Mouse (Mus musculus): Measurements from ENCODE around the gene Tctn3.
A peak's percentile ranks its signal among the peaks of the same experiment; 100 is the strongest.
"Not testable (repeated sequence)": the region's sequence is repeated elsewhere in the genome, so short reads cannot be mapped to it uniquely, and the experiment has no call there.

Gene Tctn3

DNA sequence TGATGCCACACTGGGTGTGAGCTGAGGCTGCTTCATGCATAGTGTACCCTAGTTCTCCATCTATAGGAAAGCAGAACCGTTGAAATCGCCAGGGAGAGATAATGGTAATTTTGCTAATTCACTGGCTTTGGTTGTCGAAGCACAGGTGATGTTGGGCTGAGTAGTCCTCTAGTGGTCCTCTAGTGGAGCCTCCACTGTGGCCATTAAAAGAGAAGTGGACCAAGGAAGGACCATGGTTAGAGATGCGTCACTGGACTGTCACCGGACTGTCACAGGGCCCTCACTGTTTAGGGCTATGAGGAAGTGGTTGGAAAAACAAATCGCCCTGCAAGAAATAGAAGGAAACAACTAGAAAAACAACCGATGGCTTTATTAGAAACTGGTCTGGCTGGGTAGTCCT, 25.6 kb upstream of the Tctn3 start:
- peak; percentile 21 for DNase-seq (ENCODE audit: low read depth, low spot score)
- Histone ChIP-seq H3K27me3 (ENCODE audit: control insufficient read depth, insufficient read depth, low read length, poor library complexity, severe bottlenecking) (no peaks in the 10 kb centered on the region; the same call in 1 of the 2 replicates), H3K36me3 (ENCODE audit: control insufficient read depth, insufficient read depth, low read length, poor library complexity, severe bottlenecking) (no peaks in the 10 kb centered on the region)

DNA sequence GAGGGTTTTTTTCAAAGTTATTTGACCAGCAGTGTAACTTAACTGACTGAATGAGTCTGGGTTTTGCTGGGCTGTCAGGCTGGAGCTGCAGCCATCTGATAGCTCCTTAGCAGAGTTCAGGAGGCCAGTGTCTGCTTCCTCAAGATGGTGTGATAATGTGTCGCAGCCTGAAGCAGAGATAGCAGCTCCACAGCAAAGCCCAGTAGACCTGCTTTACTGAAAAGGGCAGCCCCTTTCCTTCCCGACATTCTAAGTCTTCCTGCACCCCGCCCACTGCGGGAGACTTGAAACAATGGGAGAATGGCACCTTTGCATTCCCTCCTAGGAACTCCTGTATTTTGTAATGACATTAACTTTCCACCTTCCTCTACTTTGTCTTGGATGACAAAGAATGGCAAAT, 25.1 kb upstream of the Tctn3 start:
- no peak for DNase-seq (ENCODE audit: low read depth, low spot score)
- no peaks in the 10 kb centered on the region; the same call in 1 of the 2 replicates for H3K27me3 ChIP-seq (ENCODE audit: control insufficient read depth, insufficient read depth, low read length, poor library complexity, severe bottlenecking)
- H3K36me3 ChIP-seq (ENCODE audit: control insufficient read depth, insufficient read depth, low read length, poor library complexity, severe bottlenecking) = no peaks in the 10 kb centered on the region

DNA sequence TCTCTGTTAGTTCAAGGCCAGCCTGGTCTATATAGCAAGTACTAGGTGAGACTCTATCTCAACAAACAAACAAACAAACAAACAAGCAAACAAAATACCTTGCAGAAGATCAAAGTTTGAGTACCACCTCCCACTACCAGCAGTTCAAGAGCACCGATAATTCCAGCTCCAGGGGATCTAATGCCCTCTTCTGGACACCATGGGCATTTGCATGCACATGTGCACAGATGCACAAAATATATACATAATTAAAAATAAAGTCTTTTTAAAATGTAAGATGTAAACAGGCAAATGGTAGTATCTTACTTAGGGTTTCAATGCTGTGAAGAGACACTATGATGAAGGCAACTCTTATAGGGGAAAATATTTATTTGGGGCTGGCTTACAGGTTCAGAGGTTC, 21.1 kb upstream of the Tctn3 start:
- no peak for DNase-seq (ENCODE audit: low read depth, low spot score)
- no peaks in the 10 kb centered on the region; the same call in 1 of the 2 replicates for H3K27me3 ChIP-seq (ENCODE audit: control insufficient read depth, insufficient read depth, low read length, poor library complexity, severe bottlenecking)
- H3K36me3 ChIP-seq (ENCODE audit: control insufficient read depth, insufficient read depth, low read length, poor library complexity, severe bottlenecking) = no peaks in the 10 kb centered on the region

DNA sequence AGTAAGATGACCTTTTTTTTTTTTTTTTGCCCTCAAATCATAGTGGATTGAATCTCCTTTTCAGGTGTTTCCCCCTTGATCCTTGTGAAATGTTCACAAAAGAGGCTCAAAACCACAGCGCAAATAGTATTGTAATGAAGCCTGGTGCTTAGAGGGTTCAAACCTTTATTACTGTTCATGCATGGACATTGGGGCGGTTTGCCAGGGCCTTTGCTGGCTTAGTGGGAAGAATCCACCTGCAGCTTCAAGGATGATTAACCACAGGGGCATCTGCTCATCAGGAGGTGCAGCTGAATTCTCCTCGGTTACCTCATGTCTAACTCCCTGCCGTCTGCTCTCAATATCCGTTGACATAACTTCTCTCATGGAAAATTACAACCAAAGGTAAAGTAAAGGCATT, 20.6 kb upstream of the Tctn3 start:
- DNase-seq (ENCODE audit: low read depth, low spot score) = no peak
- H3K36me3 ChIP-seq (ENCODE audit: control insufficient read depth, insufficient read depth, low read length, poor library complexity, severe bottlenecking) = no peaks in the 10 kb centered on the region
- H3K27me3 ChIP-seq (ENCODE audit: control insufficient read depth, insufficient read depth, low read length, poor library complexity, severe bottlenecking) = no peaks in the 10 kb centered on the region; the same call in 1 of the 2 replicates

DNA sequence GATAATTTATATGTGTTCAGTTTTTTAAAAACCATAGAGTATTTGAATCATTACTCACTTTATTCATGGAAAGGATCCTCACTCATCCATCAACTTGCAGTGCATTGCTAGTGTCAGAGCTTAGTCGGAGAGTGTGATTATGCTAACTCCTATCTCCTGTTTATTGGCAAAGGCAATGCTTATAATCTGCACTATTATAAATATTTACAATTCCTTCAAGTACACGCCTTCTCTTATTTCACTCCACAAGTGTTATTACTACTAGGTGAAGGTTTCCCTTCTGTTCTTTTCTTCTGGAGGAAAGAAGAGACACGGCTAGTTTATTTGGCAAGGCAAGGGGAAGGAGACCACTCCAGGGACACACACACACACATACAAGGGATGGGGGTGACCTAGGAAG, 20.2 kb upstream of the Tctn3 start:
- Histone ChIP-seq H3K27me3 (ENCODE audit: control insufficient read depth, insufficient read depth, low read length, poor library complexity, severe bottlenecking) (no peaks in the 10 kb centered on the region; the same call in 1 of the 2 replicates), H3K36me3 (ENCODE audit: control insufficient read depth, insufficient read depth, low read length, poor library complexity, severe bottlenecking) (no peaks in the 10 kb centered on the region)
- no peak for DNase-seq (ENCODE audit: low read depth, low spot score)

DNA sequence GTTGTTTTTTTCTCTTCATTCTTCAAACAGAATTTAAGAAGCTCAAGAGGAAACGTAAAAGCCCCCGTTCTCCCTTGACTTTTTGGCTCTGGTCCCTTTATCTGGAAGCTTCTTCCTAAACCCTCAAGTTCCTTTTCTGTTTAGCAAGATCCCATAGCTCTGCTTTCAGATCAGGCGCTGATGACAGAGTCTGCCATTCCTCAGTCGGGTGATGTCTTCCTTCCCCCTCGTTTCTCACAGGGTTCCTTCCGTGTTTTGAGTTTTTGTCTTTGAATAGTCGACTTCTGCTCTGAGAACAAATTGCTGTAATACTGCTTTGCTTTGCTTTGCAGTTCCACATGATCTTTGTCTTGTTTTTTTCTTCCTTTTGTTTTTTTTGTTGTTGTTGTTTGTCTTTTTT, 18.6 kb upstream of the Tctn3 start:
- Histone ChIP-seq H3K27me3 (ENCODE audit: control insufficient read depth, insufficient read depth, low read length, poor library complexity, severe bottlenecking) (no peaks in the 10 kb centered on the region), H3K36me3 (ENCODE audit: control insufficient read depth, insufficient read depth, low read length, poor library complexity, severe bottlenecking) (no peaks in the 10 kb centered on the region)
- DNase-seq (ENCODE audit: low read depth, low spot score) = peak; percentile 43

DNA sequence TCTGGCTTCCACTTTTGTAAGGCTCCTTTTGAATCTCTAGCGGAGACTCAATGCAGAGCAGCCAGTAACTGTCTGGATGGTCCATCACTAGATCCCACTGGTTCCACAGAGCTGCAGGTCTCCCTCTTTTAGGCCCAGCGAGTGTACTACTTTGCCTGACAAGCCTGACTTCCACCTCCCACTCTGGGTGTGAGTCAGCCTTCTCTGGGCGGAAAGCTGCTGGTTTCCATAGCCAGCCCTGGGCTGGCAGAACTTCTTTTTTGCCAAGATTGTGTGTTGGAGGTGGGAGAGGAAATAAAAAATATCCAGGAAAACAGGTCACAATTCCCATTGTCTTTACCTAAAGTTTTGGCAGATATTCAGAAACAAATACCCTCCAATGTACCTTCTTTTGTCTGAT, 18.1 kb upstream of the Tctn3 start:
- Histone ChIP-seq H3K36me3 (ENCODE audit: control insufficient read depth, insufficient read depth, low read length, poor library complexity, severe bottlenecking) (no peaks in the 10 kb centered on the region), H3K27me3 (ENCODE audit: control insufficient read depth, insufficient read depth, low read length, poor library complexity, severe bottlenecking) (no peaks in the 10 kb centered on the region)
- no peak for DNase-seq (ENCODE audit: low read depth, low spot score)

DNA sequence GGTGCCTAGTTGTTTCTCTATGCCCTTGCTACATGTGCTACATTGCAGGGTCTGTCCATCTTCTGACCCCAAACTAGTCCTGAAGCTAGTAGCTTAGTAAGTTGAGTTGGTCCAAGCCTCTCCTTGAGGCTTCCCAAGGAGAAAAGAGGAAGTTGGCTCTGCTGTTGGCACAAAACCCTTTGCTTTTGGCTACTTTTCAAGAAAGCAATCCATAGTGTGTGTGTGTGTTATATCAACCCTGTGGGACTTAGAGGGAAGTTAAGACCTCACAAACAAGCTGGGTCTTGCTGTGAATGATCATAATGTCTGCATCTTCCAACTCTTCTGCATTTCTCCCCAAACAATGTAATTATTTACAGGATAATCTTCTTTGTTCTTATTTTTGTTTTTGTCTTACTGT, 16.9 kb upstream of the Tctn3 start:
- no peaks in the 10 kb centered on the region for H3K36me3 ChIP-seq (ENCODE audit: control insufficient read depth, insufficient read depth, low read length, poor library complexity, severe bottlenecking)
- DNase-seq (ENCODE audit: low read depth, low spot score) = no peak

DNA sequence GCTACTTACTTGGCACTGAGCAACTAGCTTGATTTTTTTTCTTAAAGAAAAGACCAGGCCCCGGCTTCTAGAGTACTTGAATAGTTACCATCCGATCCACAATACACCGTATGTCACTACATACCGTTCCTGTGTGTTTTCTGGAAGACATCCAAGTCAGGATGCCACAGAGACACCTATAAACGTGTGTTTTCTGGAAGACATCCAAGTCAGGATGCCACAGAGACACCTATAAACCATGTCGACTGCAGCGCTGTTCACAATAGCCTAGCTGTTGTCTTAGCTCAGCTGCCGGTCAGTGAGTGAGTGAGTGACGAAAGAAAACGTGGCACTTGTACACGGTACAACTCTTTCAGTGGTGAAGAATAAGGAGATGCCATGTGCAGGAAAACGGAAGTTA, 13.9 kb upstream of the Tctn3 start:
- no peaks in the 10 kb centered on the region for H3K36me3 ChIP-seq (ENCODE audit: control insufficient read depth, insufficient read depth, low read length, poor library complexity, severe bottlenecking)
- no peak for DNase-seq (ENCODE audit: low read depth, low spot score)

More for the DNA sequence above, 16.9 kb upstream of the Tctn3 start:
- H3K27me3 ChIP-seq (ENCODE audit: control insufficient read depth, insufficient read depth, low read length, poor library complexity, severe bottlenecking) = no peaks in the 10 kb centered on the region

DNA sequence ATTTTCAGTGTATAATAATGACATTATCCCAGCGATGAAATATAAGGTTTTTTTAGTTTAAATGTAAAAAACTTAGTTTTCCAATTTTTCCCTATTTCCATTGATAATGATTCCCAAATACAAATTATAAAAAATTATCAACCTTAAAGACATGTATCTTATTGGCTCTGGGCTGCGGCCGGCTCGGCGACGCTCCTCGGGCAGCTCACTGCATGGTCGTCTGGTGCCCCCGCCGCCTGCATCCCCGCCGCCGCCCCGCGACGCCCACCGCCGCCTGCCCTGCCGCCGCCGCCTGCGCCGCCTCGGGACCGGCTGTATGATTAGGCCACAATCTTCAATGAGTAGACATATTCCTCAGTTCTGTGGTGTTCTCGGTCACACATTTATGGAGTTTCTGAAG, 9.6 kb upstream of the Tctn3 start:
- H3K36me3 ChIP-seq (ENCODE audit: control insufficient read depth, insufficient read depth, low read length, poor library complexity, severe bottlenecking) = not testable (repeated sequence)

More for the DNA sequence above, 13.9 kb upstream of the Tctn3 start:
- no peaks in the 10 kb centered on the region for H3K27me3 ChIP-seq (ENCODE audit: control insufficient read depth, insufficient read depth, low read length, poor library complexity, severe bottlenecking)

DNA sequence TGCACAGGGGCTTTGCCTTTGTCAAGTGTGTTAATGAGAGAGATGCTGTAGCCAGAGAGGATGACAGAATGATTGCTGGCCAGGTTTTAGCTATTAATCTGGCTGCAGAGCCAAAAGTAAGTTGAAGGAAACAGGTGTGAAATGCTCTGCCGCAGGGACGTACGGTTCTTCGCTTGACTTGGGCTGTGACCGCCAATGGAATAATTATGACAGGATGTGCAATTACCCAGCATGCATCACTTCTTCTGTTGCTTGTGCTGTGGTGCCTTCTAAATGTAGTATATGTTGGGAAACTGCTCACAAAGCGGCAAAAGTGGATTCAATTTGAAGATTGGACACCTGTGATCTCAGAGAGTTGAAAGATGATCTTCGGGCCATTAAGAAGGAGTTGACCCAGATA, 4.0 kb upstream of the Tctn3 start:
- Histone ChIP-seq H3K36me3 (ENCODE audit: control insufficient read depth, insufficient read depth, low read length, poor library complexity, severe bottlenecking) (no peaks in the 10 kb centered on the region), H3K27me3 (ENCODE audit: control insufficient read depth, insufficient read depth, low read length, poor library complexity, severe bottlenecking) (no peaks in the 10 kb centered on the region)
- DNase-seq (ENCODE audit: low read depth, low spot score) = peak; percentile 89

More for the DNA sequence above, 9.6 kb upstream of the Tctn3 start:
- DNase-seq (ENCODE audit: low read depth, low spot score); H3K27me3 ChIP-seq (ENCODE audit: control insufficient read depth, insufficient read depth, low read length, poor library complexity, severe bottlenecking): not testable (repeated sequence)

DNA sequence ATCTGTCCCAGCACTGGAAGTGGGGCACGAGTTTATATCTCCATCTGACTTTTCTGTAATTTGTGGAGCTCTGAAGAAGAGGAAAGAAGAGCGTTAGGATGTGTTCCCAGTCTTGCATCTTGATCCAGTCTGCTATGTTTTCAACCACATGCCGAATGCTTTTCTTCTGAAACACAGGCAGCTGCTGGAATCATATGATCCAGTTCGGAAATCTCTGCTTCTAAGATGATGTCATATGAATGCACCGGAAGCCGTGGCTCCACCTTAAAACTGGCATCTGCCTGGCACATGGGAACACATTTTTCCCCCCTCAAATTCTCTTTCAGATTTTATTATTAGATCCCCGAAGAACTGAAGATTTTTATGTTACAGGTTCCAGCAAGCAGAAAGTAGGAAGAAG, 2.8 kb upstream of the Tctn3 start:
- Histone ChIP-seq H3K36me3 (ENCODE audit: control insufficient read depth, insufficient read depth, low read length, poor library complexity, severe bottlenecking) (no peaks in the 10 kb centered on the region), H3K27me3 (ENCODE audit: control insufficient read depth, insufficient read depth, low read length, poor library complexity, severe bottlenecking) (no peaks in the 10 kb centered on the region)
- no peak for DNase-seq (ENCODE audit: low read depth, low spot score)

DNA sequence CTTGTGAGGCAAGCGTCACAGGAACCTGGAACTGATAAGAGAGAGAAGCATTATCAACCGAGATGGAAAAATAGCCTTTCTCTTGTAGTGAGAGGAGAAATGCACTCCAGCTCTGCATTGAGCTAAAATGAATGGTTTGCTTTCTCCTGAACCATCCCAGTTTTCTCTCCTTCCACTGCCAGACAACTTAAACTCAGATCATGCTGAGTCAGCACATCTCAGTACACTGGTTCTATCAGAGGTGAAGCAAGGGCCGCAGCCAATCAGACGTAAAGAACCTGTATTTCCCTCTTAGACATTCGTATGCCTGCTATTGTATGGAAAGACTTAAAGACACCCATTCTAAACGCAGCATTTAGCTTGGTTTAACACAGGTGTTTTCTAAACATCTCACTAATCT, 4.4 kb downstream of the Tctn3 start:
- Histone ChIP-seq H3K27me3 (ENCODE audit: control insufficient read depth, insufficient read depth, low read length, poor library complexity, severe bottlenecking) (no peaks in the 10 kb centered on the region), H3K36me3 (ENCODE audit: control insufficient read depth, insufficient read depth, low read length, poor library complexity, severe bottlenecking) (peaks cover 2% of the 10 kb centered on the region)
- DNase-seq (ENCODE audit: low read depth, low spot score) = no peak

DNA sequence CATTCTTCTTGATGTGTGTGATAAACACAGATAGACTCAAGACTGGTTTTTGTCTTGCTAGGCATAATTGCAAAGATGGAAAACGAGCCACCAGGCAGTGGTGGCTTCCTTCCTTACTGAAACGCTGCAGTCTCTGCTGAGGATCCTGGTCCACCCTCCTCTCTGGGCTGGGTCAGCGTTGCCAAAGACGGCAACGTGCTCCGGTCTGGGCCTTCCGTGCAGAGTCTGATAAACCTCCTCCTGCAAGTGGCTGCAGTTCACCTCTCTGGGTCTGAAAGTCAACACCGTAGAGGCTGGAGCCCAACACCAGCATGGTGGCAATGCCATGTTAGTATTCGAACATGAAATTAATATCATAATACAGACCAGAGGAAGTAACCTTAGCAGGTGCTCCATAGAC, 6.8 kb downstream of the Tctn3 start:
- Histone ChIP-seq H3K36me3 (ENCODE audit: control insufficient read depth, insufficient read depth, low read length, poor library complexity, severe bottlenecking) (peaks cover 2% of the 10 kb centered on the region), H3K27me3 (ENCODE audit: control insufficient read depth, insufficient read depth, low read length, poor library complexity, severe bottlenecking) (no peaks in the 10 kb centered on the region)
- DNase-seq (ENCODE audit: low read depth, low spot score) = no peak

DNA sequence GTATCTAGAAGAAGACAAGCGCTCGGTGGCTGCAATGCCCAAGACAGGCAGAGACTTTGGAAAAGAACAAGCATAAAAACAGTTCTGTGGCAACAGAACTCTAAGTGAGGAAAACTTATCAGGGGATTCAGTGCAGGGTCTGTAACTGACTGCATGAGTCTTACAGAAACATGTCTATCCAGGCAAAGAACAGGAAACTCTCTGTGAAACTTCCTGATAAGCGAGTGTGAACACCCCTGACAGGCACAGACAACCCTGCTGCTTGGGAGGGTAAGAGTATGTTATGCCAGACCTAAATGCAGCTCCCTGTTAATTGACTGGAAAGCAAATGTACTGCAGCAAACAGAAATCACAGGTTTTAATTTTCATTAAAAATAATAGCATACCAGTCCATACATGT, 10.2 kb downstream of the Tctn3 start:
- no peaks in the 10 kb centered on the region for H3K27me3 ChIP-seq (ENCODE audit: control insufficient read depth, insufficient read depth, low read length, poor library complexity, severe bottlenecking)
- H3K36me3 ChIP-seq (ENCODE audit: control insufficient read depth, insufficient read depth, low read length, poor library complexity, severe bottlenecking) = peaks cover 2% of the 10 kb centered on the region
- DNase-seq (ENCODE audit: low read depth, low spot score) = no peak

DNA sequence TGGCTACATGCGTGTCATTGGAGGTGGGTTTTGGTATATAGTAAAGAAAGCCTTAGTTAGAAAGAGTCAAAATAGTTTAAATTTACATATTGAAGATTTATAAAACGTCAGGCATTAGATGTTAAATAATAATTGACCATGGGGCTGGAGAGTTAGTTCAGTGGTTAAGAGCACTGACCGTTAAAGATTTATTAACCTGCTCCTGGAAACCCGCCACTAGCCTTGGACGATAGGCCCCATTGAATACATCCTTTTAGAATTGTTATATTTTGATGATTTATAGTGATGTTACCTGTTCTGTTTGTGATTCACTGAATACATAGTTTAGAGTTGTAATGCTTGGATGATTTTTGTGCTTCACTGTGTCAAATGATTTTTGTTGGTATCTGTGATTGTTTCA, 11.2 kb downstream of the Tctn3 start:
- not testable (repeated sequence) for H3K36me3 ChIP-seq (ENCODE audit: control insufficient read depth, insufficient read depth, low read length, poor library complexity, severe bottlenecking); H3K27me3 ChIP-seq (ENCODE audit: control insufficient read depth, insufficient read depth, low read length, poor library complexity, severe bottlenecking); DNase-seq (ENCODE audit: low read depth, low spot score)

Data from splenic B cell, adult 2 months (primary cell).